Mouse (Mus musculus) Patski (cell line): Measurements from ENCODE around the gene March10. TPM values are rescaled to one million over a fixed set of nuclear protein-coding genes. Genes with fewer than 3 reads are reported as not detected.

Experiments
- ATAC-seq: fragments of 100-300 bp; one replicate; pipeline ENCODE4 v1.8.0; 2021
- CTCF ChIA-PET: fragments of 350-600 bp; sonication (Branson Sonifier 250); formaldehyde crosslinking; loops from one replicate; lab custom pipeline; 2022; ENCODE audit warnings: inconsistent platforms; lab: Charles Lee
- POLR2A ChIA-PET: fragments of 350-600 bp; sonication (Branson Sonifier 250); formaldehyde crosslinking; loops from one replicate; lab custom pipeline; 2022; ENCODE audit warnings: antibody characterized with exemption, inconsistent platforms; lab: Charles Lee
- DNase-seq: peaks from one replicate; pipeline ENCODE4 v3.0.0-alpha.2; 2011; ENCODE audit warnings: low read depth, low spot score
- H3K27me3 ChIP-seq: fragments of 371-371 bp; one replicate; pipeline ENCODE4 v1.5.1; 2021
- CTCF ChIP-seq: fragments of 100-300 bp; IDR thresholded peaks from one replicate; pipeline ENCODE4 v1.5.1; 2021
- in situ Hi-C: fragments of 300-500 bp; cut with MboI; formaldehyde crosslinking; loops from 3 replicates; pipeline ENCODE4 v1.11.1; 2018; ENCODE audit warnings: low pct_unique_long_range_greater_than_20kb, mixed read lengths
- polyA plus RNA-seq: library from polyadenylated mRNA; unstranded; gene quantifications from one replicate; pipeline ENCODE4 v1.2.3, GENCODE M21; 2021

The March10 gene
- polyA plus RNA-seq, 1 experiment from 2014 or later, result 0.06 TPM

GRCm38 (mm10) chr11:105369526-105370386 is 86.8 kb downstream of the March10 start:
- no peaks in the 10 kb centered on the region for H3K27me3 ChIP-seq
- ChIA-PET CTCF (no interaction called here), POLR2A (no interaction called here)
- ATAC-seq (no peak), DNase-seq (no peak)
- no peak for TF ChIP-seq CTCF
- in situ Hi-C loops, result no loop called here

- in situ Hi-C loops, result no loop called here
- no peaks in the 10 kb centered on the region for H3K27me3 ChIP-seq
- ChIA-PET POLR2A (no interaction called here), CTCF (interaction anchor here (1.3 kb wide), 1 partner anchor 228 kb away, joined by 3 read pairs; no protein-coding TSS in a partner anchor)
- no peak for ATAC-seq
- DNase-seq, result no peak
- TF ChIP-seq CTCF, result no peak
Measured at GRCm38 (mm10) chr11:105368833-105369232, 87.7 kb downstream of the March10 start.

- in situ Hi-C loops, result no loop called here
- POLR2A ChIA-PET, result no interaction called here
- TF ChIP-seq CTCF, result no peak
- CTCF ChIA-PET, result interaction anchor here (1.1 kb wide), 1 partner anchor 10 kb away, joined by 3 read pairs; no protein-coding TSS in a partner anchor
- H3K27me3 ChIP-seq, result no peaks in the 10 kb centered on the region
- DNase-seq (no peak), ATAC-seq (no peak)
Measured at GRCm38 (mm10) chr11:105367163-105367562, 89.4 kb downstream of the March10 start.

- ATAC-seq (no peak), DNase-seq (no peak)
- ChIA-PET CTCF (interaction anchor here (1.1 to 3.5 kb wide), 2 partner anchors 18 to 226 kb away, joined by 3 to 12 read pairs; no protein-coding TSS in a partner anchor), POLR2A (no interaction called here)
- no peaks in the 10 kb centered on the region for H3K27me3 ChIP-seq
- in situ Hi-C loops, result no loop called here
- no peak for TF ChIP-seq CTCF
Measured at GRCm38 (mm10) chr11:105366051-105366450, 90.5 kb downstream of the March10 start.

- CTCF ChIA-PET, result interaction anchor here (1.1 to 3.5 kb wide), 2 partner anchors 18 to 226 kb away, joined by 3 to 12 read pairs; no protein-coding TSS in a partner anchor
- POLR2A ChIA-PET, result no interaction called here
- no peaks in the 10 kb centered on the region for H3K27me3 ChIP-seq
- in situ Hi-C loops, result no loop called here
- DNase-seq (no peak), ATAC-seq (no peak)
- TF ChIP-seq CTCF, result no peak
Measured at GRCm38 (mm10) chr11:105365611-105366010, 90.9 kb downstream of the March10 start.

- in situ Hi-C loops, result no loop called here
- no peak for TF ChIP-seq CTCF
- ATAC-seq (no peak), DNase-seq (no peak)
- ChIA-PET POLR2A (interaction anchor here (0.5 kb wide), 1 partner anchor 271 kb away, joined by 4 read pairs; no protein-coding TSS in a partner anchor), CTCF (interaction anchor here (3.5 kb wide), 1 partner anchor 227 kb away, joined by 12 read pairs; no protein-coding TSS in a partner anchor)
- H3K27me3 ChIP-seq, result no peaks in the 10 kb centered on the region
Measured at GRCm38 (mm10) chr11:105364386-105365065, 92.0 kb downstream of the March10 start.

GRCm38 (mm10) chr11:105363598-105364385 is 92.7 kb downstream of the March10 start:
- ChIA-PET POLR2A (interaction anchor here (0.5 kb wide), 1 partner anchor 272 kb away, joined by 4 read pairs; no protein-coding TSS in a partner anchor), CTCF (interaction anchor here (3.5 kb wide), 1 partner anchor 228 kb away, joined by 12 read pairs; no protein-coding TSS in a partner anchor)

GRCm38 (mm10) chr11:105362946-105363597 is 93.5 kb downstream of the March10 start:
- POLR2A ChIA-PET, result no interaction called here
- H3K27me3 ChIP-seq, result no peaks in the 10 kb centered on the region
- DNase-seq (no peak), ATAC-seq (peak; percentile 41)
- CTCF ChIA-PET, result interaction anchor here (3.5 kb wide), 1 partner anchor 229 kb away, joined by 12 read pairs; no protein-coding TSS in a partner anchor
- peak; percentile 98 for TF ChIP-seq CTCF
- in situ Hi-C loops, result no loop called here

More at GRCm38 (mm10) chr11:105363598-105364385, 92.7 kb downstream of the March10 start:
- ATAC-seq (no peak), DNase-seq (no peak)
- no peaks in the 10 kb centered on the region for H3K27me3 ChIP-seq
- in situ Hi-C loops, result no loop called here
- TF ChIP-seq CTCF, result no peak

GRCm38 (mm10) chr11:105362041-105362765 is 94.3 kb downstream of the March10 start:
- H3K27me3 ChIP-seq, result no peaks in the 10 kb centered on the region
- ChIA-PET CTCF (interaction anchor here (1.7 to 3.0 kb wide), 2 partner anchors 14 to 230 kb away, joined by 6 to 10 read pairs; no protein-coding TSS in a partner anchor), POLR2A (no interaction called here)
- TF ChIP-seq CTCF, result no peak
- in situ Hi-C loops, result no loop called here
- no peak for DNase-seq
- ATAC-seq, result no peak
